Mouse (Mus musculus): Measurements from ENCODE around the gene Fgr. TPM values are rescaled to one million over a fixed set of nuclear protein-coding genes. Genes with fewer than 3 reads are reported as not detected.
A peak's percentile ranks its signal among the peaks of the same experiment; 100 is the strongest.

The Fgr gene
- polyA plus RNA-seq, 1 experiment from 2014 or later, result 0.19 TPM

GRCm38 (mm10) chr4:132944776-132945175, 29.1 kb upstream of the Fgr start:
- no peaks in the 10 kb centered on the region for H3K36me3 ChIP-seq
- H3K9me3 ChIP-seq (replicated peaks), result no peaks in the 10 kb centered on the region
- 71% methylated on average over 4 of the region's 4 CpGs for WGBS
- peak overlapping the region; percentile 88; the same call in 1 of the 2 replicates for H3K27ac ChIP-seq (ENCODE audit: poor library complexity, severe bottlenecking)
- no peak overlapping the region for H3K4me2 ChIP-seq
- peaks cover 42% of the 10 kb centered on the region for H3K4me1 ChIP-seq (replicated peaks)
- no peak overlapping the region for H3K4me3 ChIP-seq
- H3K27me3 ChIP-seq (replicated peaks), result no peaks in the 10 kb centered on the region
- H3K9ac ChIP-seq, result no peak overlapping the region
- no peak for ATAC-seq (ENCODE audit: insufficient number of reproducible peaks, low FRiP score)

GRCm38 (mm10) chr4:132945261-132946046, 28.4 kb upstream of the Fgr start:
- peak; percentile 77 for ATAC-seq (ENCODE audit: insufficient number of reproducible peaks, low FRiP score)
- Histone ChIP-seq H3K9me3 (replicated peaks) (no peaks in the 10 kb centered on the region), H3K4me3 (peak overlapping the region; percentile 9; the same call in 1 of the 2 replicates), H3K4me1 (replicated peaks) (peaks cover 49% of the 10 kb centered on the region), H3K27ac (ENCODE audit: poor library complexity, severe bottlenecking) (peak overlapping the region; percentile 88), H3K9ac (peak overlapping the region; percentile 56), H3K27me3 (replicated peaks) (no peaks in the 10 kb centered on the region), H3K36me3 (no peaks in the 10 kb centered on the region), H3K4me2 (peak overlapping the region; percentile 47)
- WGBS, result 3% methylated on average over 15 of the region's 15 CpGs

- WGBS, result 18% methylated on average over 27 of the region's 27 CpGs
These were observed 27.6 kb upstream of the Fgr start for GRCm38 (mm10) chr4:132946047-132947001.

GRCm38 (mm10) chr4:132949882-132950532, 23.9 kb upstream of the Fgr start:
- peak overlapping the region; percentile 37; the same call in 1 of the 2 replicates for H3K9ac ChIP-seq
- ATAC-seq (ENCODE audit: insufficient number of reproducible peaks, low FRiP score), result no peak
- WGBS, result 23% methylated on average over 24 of the region's 24 CpGs
- H3K27ac ChIP-seq (ENCODE audit: poor library complexity, severe bottlenecking), result no peak overlapping the region
- no peaks in the 10 kb centered on the region for H3K27me3 ChIP-seq (replicated peaks)
- peak overlapping the region; percentile 21 for H3K4me3 ChIP-seq
- H3K9me3 ChIP-seq (replicated peaks), result no peaks in the 10 kb centered on the region
- no peaks in the 10 kb centered on the region for H3K36me3 ChIP-seq
- peaks cover 46% of the 10 kb centered on the region for H3K4me1 ChIP-seq (replicated peaks)
- peak overlapping the region; percentile 59 for H3K4me2 ChIP-seq

More at GRCm38 (mm10) chr4:132946047-132947001, 27.6 kb upstream of the Fgr start:
- ATAC-seq (ENCODE audit: insufficient number of reproducible peaks, low FRiP score), result peak; percentile 37
- no peaks in the 10 kb centered on the region for H3K9me3 ChIP-seq (replicated peaks)
- no peaks in the 10 kb centered on the region for H3K27me3 ChIP-seq (replicated peaks)
- peak overlapping the region; percentile 9; the same call in 1 of the 2 replicates for H3K4me3 ChIP-seq
- peak overlapping the region; percentile 47 for H3K4me2 ChIP-seq
- no peaks in the 10 kb centered on the region for H3K36me3 ChIP-seq
- peak overlapping the region; percentile 88 for H3K27ac ChIP-seq (ENCODE audit: poor library complexity, severe bottlenecking)
- H3K4me1 ChIP-seq (replicated peaks), result peaks cover 55% of the 10 kb centered on the region
- H3K9ac ChIP-seq, result peak overlapping the region; percentile 56

GRCm38 (mm10) chr4:132950999-132951398, 22.9 kb upstream of the Fgr start:
- H3K9ac ChIP-seq, result no peak overlapping the region
- 31% methylated on average over 2 of the region's 2 CpGs for WGBS
- no peaks in the 10 kb centered on the region for H3K9me3 ChIP-seq (replicated peaks)
- no peak overlapping the region for H3K27ac ChIP-seq (ENCODE audit: poor library complexity, severe bottlenecking)
- H3K27me3 ChIP-seq (replicated peaks), result no peaks in the 10 kb centered on the region
- H3K4me1 ChIP-seq (replicated peaks), result peaks cover 47% of the 10 kb centered on the region
- no peak overlapping the region for H3K4me3 ChIP-seq
- H3K36me3 ChIP-seq, result no peaks in the 10 kb centered on the region
- no peak for ATAC-seq (ENCODE audit: insufficient number of reproducible peaks, low FRiP score)
- H3K4me2 ChIP-seq, result no peak overlapping the region

- H3K27me3 ChIP-seq (replicated peaks), result no peaks in the 10 kb centered on the region
- peaks cover 50% of the 10 kb centered on the region for H3K4me1 ChIP-seq (replicated peaks)
- no peaks in the 10 kb centered on the region for H3K9me3 ChIP-seq (replicated peaks)
- H3K9ac ChIP-seq, result no peak overlapping the region
- peak overlapping the region; percentile 31 for H3K27ac ChIP-seq (ENCODE audit: poor library complexity, severe bottlenecking)
- H3K36me3 ChIP-seq, result no peaks in the 10 kb centered on the region
- ATAC-seq (ENCODE audit: insufficient number of reproducible peaks, low FRiP score), result no peak
- H3K4me2 ChIP-seq, result no peak overlapping the region
- WGBS, result 48% methylated on average over 7 of the region's 7 CpGs
- no peak overlapping the region for H3K4me3 ChIP-seq
These were observed 19.1 kb upstream of the Fgr start for GRCm38 (mm10) chr4:132954530-132955394.

GRCm38 (mm10) chr4:132955395-132955791, 18.5 kb upstream of the Fgr start:
- Histone ChIP-seq H3K36me3 (no peaks in the 10 kb centered on the region), H3K9me3 (replicated peaks) (no peaks in the 10 kb centered on the region), H3K4me3 (no peak overlapping the region), H3K9ac (no peak overlapping the region), H3K27me3 (replicated peaks) (no peaks in the 10 kb centered on the region), H3K4me1 (replicated peaks) (peaks cover 50% of the 10 kb centered on the region), H3K4me2 (no peak overlapping the region), H3K27ac (ENCODE audit: poor library complexity, severe bottlenecking) (peak overlapping the region; percentile 31)
- no peak for ATAC-seq (ENCODE audit: insufficient number of reproducible peaks, low FRiP score)
- 23% methylated on average over 2 of the region's 2 CpGs for WGBS

GRCm38 (mm10) chr4:132958741-132959678, 14.9 kb upstream of the Fgr start:
- Histone ChIP-seq H3K4me2 (peak overlapping the region; percentile 22; the same call in 1 of the 2 replicates), H3K27me3 (replicated peaks) (no peaks in the 10 kb centered on the region), H3K4me1 (replicated peaks) (peaks cover 59% of the 10 kb centered on the region), H3K9ac (no peak overlapping the region; the same call in 1 of the 2 replicates), H3K27ac (ENCODE audit: poor library complexity, severe bottlenecking) (peak overlapping the region; percentile 92), H3K36me3 (no peaks in the 10 kb centered on the region), H3K9me3 (replicated peaks) (no peaks in the 10 kb centered on the region), H3K4me3 (no peak overlapping the region)
- ATAC-seq (ENCODE audit: insufficient number of reproducible peaks, low FRiP score), result peak; percentile 79
- 7% methylated on average over 10 of the region's 10 CpGs for WGBS

- Histone ChIP-seq H3K4me3 (no peak overlapping the region), H3K36me3 (no peaks in the 10 kb centered on the region), H3K4me2 (no peak overlapping the region), H3K9me3 (replicated peaks) (no peaks in the 10 kb centered on the region), H3K9ac (no peak overlapping the region), H3K4me1 (replicated peaks) (peaks cover 61% of the 10 kb centered on the region), H3K27ac (ENCODE audit: poor library complexity, severe bottlenecking) (peak overlapping the region; percentile 92), H3K27me3 (replicated peaks) (no peaks in the 10 kb centered on the region)
- no peak for ATAC-seq (ENCODE audit: insufficient number of reproducible peaks, low FRiP score)
- 54% methylated on average over 3 of the region's 3 CpGs for WGBS
These were observed 14.2 kb upstream of the Fgr start for GRCm38 (mm10) chr4:132959679-132960045.

Measured in heart, embryonic 12.5 days (tissue).